Mouse (Mus musculus): ENCODE measurements around the gene Olfr1079.
"Not testable (repeated sequence)": the region's sequence is repeated elsewhere in the genome, so short reads cannot be mapped to it uniquely, and the experiment has no call there.

Olfr1079 gene

DNA sequence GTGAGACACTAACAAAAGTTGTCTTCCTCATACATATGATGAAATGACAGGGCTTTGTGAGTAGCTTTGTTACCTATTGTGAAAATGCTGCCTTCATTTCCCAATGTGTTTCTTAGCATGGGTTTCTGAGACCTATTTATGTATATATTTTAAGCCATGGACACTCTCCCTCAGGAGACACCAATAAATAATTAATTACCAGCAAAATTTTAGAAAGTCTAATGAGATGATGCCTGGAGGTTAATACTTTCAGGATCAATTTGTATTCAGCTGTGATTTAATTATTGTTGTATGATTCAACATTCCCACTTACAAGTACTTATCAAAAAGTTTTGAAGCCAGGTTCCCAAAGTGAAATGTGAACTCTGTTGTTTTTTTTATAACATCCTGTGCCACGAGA lies at the start of gene Olfr1079:
TSS of gene Olfr1079 (minus strand) at position 101 of the 400 bp plus-strand sequence.
- DNase-seq (ENCODE audit: low spot score in 2 of 2), result no peak

DNA sequence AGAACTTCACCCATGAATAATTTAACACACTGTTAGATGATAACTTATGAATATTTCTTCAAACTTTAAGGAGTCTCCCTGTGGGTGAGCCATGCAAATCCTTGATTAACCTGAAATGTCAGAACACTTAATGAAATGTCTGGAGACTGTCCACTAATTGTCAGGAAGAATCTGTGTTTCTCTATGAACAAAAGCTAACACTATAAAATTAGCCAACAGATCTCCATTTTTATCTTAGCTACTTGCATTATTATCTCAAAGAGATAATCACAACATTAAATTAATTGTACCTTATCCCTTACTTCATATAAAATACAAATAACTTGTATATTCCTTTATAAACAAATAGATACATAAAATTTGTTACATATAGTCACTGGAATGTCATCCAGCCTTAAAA lies 15.9 kb upstream of the Olfr1079 start, which contains the start of gene Olfr1080:
TSS of gene Olfr1080 (minus strand) at position 101 of the 400 bp plus-strand sequence.
- not testable (repeated sequence) for DNase-seq (ENCODE audit: low spot score in 2 of 2)

DNA sequence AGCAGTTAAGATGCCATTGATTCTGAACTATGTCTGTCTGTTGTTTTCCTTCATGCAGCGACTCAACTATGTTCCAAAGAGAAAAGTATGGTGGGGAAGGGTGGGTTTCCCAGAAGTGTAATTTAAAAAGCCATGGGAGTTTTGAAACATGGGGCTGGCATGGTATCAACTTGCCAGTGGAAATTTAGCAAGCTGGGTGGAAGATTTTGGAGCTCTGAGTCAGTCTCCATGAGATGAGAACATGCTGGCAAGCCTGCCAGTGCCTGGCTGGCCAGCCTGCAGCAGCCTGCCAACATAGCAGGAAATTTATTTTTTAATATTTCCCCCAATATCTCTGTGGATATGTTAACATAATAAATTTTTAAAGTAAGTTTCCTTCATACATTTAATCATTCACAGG lies 11.3 kb downstream of the Olfr1079 start:
- DNase-seq (ENCODE audit: low spot score in 2 of 2), result no peak

DNA sequence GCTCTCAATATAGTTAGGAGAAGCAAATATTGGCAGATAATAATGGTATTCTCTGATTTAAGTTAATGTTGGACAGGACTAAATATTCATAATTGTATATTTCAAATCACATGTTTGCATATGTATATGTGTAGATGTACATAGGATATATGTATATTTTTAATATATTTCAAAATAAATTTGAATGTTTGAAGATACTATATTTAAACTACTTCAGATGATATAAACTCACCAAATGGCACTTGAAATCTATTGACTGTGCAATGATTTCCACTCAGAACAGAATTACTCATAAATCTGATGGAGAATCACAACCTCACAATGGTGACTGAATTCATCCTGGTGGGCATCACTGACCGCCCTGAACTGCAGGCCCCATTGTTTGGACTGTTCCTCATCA lies 34.1 kb downstream of the Olfr1079 start, which contains the start of gene Olfr1076:
TSS of gene Olfr1076 (plus strand) at position 301 of the 400 bp plus-strand sequence.
- no peak for DNase-seq (ENCODE audit: low spot score in 2 of 2)

DNA sequence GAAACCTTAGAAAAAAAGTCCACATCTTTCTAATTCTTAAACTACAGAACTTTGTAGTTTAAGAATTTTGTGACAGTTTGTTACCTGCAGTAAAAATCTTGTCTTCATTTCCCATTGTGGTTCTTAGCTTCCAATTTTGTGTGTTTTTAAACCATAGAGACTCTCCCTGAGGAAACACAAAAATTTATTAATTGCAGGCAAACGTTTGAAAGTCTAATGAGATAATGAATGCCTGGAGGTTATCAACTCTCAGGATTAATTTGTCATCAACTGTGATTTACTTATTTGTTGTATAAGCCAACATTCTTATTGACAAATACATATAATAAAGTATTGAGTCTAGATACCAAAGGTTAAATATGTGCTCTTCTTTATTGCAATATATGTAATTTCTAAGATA lies 55.0 kb downstream of the Olfr1079 start, which contains the start of gene Olfr228:
TSS of gene Olfr228 (minus strand) at position 101 of the 400 bp plus-strand sequence.
- no peak for DNase-seq (ENCODE audit: low spot score in 2 of 2)
